Mouse (Mus musculus) testis, postnatal 14 days (tissue): Measurements from ENCODE around the gene Tlnrd1.
A peak's percentile ranks its signal among the peaks of the same experiment; 100 is the strongest.

ENCODE experiments used
- DNase-seq: peaks from one replicate; pipeline ENCODE4 v3.0.0; 2021; ENCODE audit warnings: low spot score

The Tlnrd1 gene

DNA sequence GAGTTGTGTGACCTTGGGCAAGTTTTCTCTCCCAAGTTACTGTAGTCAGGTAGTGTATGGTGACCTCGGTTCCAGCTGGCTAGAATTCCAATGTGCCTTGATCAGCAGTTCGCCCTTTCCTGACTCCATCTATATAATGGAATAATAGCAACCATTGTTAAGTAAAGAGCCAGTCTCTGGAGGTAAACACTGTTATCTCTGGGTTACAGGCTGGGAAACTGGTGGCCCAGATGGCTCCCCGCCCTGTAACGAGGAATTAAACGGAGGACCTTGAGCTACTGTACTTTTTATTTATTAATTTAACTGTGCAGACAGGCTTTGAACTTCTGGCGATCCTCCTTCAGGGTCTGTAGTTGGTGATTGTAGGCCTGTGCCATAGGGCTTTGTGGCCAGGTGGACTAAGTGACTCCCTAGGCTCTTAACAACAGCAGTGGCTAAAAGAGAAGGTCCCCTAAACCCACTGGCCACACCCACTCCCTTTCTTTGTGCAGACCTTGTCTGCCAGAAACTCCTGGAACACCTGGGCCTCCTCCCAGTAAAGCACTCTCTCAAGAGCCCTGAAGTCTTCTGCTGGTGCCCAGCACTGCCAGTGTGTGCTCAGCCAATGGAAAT lies 922 bp upstream of the Tlnrd1 start:
- peak; percentile 15 for DNase-seq

DNA sequence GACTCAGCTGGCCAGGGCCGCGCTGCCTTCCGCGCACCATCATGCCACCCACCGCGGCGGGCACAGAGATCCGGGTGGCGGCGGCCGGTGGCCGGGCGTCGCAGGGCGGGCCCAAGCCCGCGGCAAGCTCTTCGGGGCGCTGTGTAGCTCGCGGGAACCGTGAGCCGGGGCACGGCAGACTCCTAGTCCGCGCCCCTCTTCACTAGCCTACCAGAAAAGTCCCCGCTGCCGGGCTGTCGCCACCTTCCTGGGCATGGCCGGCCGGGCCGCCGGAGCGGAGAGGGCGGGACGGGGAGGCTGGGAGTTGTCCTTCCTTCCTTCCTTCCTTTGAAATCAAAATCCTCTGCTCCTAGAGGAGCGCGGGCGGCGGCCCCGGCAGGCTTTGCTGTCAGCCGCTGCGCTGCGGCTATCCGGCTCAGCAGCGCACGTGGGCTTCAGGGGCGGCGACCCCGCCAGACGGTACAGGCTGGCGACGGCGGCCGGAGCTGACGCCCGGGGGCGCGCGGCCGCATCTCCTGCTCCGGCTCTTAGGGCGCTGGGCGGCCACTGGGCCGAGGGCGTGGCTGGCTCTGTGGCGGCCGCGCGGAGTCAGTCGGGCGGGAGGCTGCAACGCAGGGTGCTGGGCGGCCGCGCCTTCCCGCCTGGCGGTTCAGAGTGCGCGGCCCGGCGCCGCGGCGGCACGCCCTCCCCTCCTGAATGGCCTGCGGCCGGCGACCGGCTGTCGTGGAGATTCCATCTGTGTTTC lies 657 bp downstream of the Tlnrd1 start:
- DNase-seq: peak; percentile 77

DNA sequence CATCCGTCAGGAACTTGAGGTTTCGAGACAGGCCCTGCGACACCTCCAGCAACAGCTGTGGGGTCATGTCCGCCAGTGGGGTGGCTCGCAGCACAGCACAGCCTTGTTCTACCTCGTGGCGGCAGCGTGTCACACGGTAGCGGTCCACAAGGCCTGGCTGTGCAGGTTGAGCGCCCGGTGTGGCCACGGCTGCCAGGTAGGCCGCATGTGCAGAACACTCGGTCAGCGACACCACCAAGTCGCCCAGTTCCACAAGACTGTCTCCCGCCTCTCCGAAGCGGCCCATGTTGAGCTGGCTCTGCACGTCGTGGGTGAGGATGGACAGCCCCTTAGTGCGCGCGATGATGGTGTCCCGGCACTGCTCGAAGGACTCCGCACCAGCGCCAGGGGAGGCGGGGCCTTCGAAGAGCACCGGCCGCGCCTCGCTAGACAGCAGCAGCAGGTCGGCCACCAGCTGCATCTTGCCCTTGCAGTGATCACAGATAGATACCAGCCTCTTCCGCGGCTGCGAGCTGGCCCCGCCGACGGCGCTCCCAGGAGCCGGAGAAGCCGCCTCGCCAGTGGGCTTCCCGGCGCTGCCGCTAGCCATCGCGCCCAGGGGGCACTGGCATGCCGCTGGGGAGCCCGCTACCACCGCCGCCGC lies 1.4 kb downstream of the Tlnrd1 start:
- peak; percentile 73 for DNase-seq

DNA sequence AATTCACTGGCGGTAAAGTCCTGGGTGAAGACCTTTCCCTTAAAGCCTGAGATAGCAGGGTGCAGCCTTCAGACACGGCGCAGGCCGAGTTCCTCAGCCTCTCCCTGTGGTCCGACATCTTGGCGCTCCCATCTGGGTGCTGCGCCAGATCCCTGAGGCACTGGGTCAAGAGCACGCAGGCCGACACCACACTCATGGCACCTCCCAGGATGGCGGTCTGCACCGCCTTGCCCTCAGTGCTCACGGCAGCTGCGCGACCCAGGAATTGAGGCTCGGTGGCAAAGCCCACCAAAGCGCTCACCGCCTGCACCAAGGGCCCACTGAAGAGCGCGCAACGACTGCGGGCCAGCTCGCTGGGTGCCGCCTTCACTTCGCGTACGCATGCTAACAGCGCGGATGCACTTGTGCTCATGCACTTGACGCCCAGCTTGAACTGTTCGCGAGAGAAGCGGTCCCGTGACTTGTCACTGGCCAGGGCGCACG lies 1.9 kb downstream of the Tlnrd1 start:
- no peak for DNase-seq

DNA sequence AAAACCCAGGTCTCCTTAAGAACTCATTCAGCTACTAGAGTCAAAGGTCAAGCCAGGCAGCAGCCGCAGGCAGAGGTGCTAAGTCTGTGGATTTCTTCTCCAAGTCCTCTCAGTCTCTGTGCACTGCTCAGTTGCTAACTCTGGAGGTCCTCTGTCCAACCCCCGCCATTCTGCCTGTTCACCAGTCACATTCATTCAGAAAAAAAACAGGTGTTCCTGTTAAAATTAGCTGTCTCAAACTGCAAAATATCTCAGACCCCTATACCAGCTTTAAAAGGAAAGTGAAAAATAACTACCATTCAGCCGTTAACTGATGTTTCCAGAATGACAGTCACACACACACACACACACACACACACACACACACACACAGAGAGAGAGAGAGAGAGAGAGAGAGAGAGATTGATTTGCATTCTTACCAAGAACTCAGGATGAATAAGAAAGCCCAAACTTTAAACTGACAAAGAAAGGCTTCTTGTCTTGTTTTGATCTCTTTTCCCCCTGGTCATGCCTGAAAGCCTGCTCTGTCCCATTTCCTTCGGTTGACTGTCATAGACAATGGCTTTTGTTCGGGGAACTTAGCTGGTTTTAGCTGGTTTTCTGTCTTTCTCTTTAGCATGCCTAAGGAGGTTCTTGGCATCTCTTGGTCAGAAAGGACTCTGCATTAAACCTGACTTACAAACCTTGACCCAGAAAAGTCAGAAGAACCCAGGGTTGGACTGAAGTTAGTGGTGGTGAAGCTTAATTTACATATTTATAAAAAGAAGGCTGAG lies 5.2 kb downstream of the Tlnrd1 start:
- DNase-seq: no peak

DNA sequence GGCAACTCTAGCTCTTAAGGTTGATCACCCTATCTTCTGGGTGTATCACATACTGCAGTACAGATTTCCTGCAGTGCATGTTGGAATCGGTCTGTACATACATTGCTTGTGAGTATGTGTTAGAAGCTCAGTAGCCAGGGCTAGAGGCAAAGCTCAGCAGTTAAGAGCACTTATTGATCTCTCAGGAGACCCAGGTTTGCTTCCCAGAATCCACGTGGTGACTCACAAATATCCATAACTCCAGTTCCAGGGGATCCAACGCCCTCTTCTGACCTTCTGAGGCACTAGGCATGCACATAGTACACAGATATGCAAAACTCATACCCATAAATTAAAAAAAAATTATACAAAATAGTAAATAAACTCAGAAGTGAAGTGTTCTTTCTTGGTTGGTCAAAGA lies 7.0 kb downstream of the Tlnrd1 start:
- no peak for DNase-seq

DNA sequence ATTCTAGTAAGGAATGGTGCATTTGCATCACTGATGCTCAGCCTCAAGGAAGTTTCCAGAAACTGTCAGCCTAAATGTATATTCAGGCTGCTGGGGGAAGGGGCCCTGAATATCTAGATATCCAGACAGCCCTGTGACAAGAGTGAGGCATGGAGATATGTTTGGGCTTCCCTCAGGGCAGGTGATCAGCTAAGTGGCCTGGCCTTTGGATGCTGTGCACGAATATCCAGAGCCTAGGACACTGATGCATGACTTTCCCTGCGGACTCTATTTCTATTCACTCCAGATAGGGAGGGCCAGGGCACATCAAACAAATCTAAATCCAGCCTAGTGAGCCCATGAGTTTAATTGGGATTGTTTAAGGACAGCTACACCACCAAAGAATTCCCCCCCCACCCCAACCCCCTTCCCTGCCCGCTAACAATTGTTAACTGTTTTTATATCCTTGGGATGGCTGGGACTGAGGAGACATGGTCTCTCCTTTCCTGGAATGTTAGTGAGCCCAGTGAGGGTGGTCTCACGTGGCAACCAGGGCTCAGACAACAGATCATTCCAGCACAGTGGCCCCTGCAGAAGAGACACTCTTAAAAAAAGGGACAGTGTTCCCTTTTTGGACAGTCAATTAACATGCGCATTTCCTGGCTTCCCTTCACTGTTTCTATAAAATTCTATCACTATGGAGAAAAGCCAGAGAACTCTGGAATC lies 14.1 kb downstream of the Tlnrd1 start:
- no peak for DNase-seq

DNA sequence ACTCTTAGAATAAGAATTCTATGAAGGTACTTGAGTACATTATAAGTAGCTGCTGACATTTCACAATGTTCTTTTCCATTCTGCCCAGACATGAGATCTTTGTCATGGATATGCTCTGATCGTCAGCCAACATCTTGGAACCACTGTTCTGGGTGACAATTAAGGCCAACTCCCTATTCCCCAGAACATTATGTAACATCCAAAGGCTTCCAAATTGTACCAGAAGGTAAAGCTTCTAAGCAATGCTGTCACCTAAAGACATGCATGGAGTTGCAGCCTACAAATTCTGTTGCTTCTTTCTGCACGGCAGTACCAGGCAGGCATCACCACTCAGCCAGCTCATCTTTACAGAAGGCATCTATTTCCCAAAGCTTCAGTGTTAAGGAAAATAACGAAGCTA lies 15.9 kb downstream of the Tlnrd1 start:
- DNase-seq: no peak

DNA sequence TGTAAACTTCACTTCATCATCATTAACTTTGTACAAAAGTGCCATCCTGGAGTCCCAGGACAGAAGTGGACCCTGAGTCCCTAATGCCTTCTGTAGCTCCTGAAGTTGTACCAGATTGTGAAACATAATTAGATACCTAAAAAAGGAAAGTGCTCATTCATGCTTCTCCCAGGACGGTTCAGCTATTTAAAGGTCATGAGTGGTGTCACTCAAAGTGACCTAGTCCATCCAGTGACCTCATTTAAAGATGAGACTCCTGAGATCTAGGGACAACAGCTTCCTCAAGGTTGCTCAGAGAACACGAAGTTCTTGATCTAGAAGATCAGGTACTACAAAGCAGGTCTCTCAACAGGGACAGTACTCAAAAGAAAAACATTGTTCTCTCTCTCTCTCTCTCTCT lies 20.6 kb downstream of the Tlnrd1 start:
- DNase-seq: no peak

DNA sequence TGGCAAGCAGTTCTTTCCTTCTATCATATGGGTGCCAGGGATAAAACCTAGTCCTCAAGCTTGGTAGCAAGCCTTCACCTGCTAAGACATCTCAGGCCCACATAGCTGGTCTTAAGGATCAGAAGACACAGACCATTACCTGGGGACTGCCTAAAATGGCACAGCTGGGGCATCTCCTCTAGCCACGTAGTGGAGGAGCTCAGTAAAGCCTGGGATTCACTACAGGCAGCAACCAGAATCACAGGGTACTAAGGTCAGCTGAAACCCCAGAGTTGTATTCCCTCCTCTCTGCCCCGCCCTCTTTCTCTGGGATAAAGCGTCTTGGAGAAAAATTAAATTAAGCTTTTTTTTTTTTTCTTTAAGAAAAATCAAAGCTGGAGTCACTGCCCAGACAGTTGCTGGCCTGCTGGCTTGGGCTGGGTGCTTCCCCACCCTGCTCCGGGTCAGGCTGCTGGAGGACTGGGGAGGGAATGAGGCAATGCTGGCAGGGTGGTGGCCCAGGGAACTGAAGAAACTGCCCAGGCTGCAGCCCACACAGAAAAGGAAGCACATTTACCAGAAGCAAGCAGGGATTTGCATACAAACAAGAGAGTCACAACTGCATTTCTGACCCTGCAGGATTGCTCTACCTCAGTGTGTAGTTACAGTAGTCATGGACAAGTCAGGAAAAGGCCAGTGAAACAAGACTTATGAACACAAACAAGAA lies 24.6 kb downstream of the Tlnrd1 start:
- no peak for DNase-seq

DNA sequence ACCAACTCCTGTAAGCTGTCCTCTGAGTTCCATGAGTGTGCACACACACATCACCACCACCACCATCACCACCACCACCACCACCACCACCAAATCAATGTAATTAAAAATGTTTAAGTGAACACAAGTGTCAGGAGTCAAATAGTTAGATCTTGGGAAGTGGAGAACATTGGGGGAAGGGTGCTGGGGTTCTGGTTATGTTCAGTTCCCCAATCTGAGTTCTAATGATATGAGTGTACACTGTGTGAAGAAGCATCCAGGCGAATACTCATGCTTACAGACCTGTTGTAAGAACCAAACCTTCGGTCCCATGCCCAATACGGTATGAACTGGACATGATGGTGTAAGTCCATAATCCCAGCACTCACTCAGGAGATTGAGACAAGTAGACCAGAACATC lies 26.2 kb downstream of the Tlnrd1 start:
- DNase-seq: no peak

DNA sequence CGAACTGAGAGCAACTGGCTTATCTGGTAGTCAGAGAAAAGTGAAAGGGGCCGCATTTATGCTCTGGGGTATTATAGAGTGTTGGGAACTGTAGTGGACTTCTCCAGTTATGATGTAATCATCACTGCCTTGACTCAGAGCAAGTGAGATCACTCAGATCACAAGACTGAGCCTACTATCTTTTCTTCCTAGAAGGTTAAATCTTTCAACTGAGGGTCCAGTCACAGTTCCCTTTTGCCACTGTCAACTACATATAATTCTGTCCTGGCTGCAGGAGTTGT lies 27.0 kb downstream of the Tlnrd1 start:
- no peak for DNase-seq

DNA sequence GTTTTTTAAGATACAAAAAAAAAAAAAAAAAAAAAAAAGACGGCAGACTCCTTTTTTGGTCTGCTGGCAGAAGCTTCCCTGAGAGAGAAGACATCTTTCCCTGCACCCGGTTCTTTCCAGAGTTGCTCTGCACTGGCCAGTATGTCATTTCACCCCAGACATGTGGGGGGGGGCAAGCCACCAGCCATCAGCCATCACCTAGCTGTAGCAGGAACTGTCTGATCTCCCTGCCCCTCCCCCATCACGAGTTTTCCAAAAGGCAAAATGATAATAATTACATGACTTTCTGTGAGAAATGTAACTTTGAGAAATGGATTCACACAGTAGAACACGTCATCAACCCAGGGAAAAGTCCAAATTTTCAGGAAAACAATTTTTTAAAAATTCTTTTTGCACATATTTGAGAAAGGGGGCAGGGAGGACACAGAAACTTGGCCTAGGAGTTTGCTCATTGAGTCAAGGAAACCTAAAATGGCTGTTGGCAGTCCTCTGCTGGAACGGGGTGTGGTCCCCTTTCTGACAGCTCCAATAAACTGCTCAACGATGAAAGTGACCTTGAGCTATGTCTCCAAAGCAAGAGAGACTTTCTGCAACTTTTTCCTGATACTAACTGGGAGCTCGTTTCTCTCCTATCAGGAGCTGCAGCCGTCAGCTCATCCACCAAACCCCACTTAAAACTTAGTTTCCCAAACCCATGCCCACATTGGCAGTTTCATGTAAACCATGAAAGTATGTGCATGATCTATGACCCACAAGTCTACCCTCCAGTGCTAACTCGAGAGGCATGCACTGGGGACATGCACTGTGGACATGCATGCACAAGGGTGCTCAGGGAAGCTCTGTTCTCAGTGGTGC lies 27.5 kb downstream of the Tlnrd1 start:
- DNase-seq: peak; percentile 11

DNA sequence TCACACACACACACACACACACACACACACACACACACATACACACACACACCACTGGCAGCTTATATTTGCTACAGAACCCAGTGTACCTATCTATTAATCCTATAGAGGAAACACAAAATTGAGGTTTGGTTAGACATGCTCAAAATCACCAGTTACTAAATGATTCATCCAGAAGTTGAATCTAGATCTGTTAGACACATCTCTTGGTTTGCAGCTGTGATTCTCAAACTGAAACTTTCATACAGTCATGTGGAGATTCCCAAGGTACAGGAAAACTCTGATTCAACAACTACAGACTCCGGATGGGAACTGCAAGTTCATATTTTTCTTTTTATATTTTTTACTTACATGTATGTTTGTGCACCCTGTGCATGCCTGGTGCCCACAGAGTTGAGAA lies 28.9 kb downstream of the Tlnrd1 start:
- no peak for DNase-seq

DNA sequence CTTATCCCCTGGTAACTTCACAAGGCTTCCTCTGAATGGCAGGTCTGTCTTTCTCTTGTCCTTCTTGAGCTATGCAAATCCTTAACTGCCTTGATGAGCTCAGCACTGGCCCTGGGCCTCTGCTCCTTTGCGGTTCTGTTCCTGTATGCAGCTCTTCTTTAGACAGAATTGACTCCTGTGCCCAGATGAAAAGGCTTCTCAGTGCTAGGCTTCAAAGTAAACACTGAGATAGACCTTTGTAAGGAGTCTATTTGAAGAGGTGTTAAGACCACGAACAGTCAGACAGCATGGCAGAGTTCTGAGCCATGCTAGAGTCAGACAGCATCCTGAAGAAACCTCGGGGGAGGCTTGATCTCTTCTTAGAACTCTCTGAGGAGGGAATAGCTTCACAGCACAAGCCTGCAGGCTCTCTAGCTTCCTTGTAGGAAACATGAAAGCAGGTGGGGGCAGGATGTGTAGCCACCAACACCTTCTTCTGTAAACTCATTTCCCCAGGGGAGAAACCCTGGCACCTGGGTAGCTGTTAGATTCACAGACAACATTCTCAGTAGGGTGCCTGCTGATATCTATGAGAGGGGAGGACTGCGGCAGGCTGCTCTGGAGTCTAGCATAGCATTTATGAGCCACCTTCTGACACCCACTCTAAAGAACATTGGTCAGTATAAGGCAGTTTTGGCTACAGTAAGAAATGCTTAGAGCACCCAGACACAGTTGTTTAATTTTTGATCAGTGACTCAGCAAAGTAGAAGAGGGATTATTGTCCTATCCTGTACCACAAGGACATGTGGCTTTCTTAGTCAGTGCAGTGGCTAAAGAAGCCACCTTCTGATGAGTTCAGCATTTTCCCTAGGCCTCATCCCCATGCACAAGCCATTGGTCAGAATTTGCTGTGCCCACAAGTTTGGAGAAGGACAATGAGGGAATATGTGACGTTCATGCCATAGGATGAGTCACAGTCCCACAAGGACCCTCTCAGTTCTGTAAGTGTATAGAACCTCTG lies 31.4 kb downstream of the Tlnrd1 start:
- no peak for DNase-seq

DNA sequence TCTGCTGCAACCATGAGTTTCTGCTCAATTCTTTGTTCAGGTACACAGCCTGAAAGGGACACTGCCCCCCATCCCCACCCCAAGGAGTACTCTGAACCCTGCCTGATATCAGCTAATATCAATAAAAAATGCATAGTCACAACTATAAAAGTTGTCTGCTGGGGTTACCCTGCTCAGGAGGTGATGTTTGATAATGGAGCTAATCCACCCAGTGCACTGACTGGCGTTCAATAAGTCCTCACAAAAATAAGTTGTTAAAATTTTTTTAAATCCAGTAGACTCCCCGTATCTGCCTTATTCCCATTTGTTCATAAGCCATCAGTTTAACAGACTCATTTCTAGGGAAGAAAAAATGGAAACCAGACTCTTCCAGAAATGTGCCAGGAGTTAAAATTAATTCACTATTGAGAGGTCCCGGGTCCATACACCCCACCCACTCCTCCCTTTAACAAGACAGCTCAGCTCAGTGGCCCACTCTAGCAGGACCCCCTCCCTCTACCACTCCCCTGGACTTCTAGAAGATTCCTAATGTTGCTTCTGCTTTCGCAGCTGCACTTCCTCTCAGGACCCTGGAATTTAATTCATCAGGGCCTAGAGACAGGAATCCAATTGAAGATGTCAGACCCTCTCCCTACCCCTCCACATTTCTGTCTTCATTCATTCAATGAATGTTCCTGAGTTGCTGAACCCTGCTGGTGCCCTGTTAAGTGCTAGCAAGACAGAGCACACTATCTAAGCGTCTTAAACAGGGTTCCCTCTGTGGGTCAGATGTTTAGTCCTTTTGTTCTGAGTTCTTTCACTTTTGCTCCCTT lies 32.3 kb downstream of the Tlnrd1 start:
- no peak for DNase-seq

DNA sequence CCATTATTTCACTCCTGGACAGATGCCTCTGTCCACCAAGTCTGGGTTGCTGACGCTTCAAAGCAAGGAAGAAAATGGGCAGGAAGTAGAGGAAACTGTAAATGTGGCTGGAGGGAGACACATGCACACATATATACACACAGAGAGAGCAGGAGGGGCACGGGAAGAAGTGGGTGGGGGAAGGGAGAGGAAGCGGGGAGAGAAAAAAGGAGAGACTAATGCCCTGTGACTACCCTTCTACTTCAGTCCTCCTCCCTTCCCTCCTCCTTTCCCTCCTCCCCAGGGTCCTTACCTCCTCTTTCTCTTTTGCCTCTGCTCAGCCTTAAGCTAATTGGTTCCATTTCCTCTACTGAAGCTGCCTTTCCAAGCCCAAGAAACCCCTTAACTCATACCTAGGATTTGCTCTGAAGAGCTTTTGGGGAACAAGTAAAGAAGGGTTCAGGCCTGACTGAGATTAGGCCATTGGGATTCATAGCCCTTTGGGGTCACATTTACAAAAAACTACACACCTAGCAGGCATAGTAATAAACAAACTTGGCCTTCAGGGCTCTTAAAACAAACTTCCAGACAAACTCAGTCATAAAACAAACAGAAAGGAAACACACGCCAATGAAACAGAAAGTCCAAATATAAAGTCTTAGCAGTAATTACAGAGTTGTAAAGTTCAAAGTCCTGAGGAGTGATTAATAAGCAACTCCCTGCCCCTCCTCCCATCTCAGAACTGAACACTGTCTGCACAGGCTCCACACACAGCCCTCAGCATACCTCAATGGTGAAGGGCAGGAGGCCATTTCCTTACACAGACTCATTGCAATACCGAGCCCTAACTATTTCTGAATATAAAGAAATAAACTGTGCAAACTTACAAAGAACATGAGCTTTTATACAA lies 36.7 kb downstream of the Tlnrd1 start:
- DNase-seq: no peak
